Mouse (Mus musculus) heart, adult 2 months (tissue): ENCODE measurements around the gene Mpp2.

Experiments used
- CTCF ChIP-seq: fragments of 200-600 bp; IDR thresholded peaks from 2 replicates; pipeline ENCODE4 v1.8.1; 2022; ENCODE audit warnings: antibody characterized with exemption, mild to moderate bottlenecking, moderate library complexity
- EP300 ChIP-seq: fragments of 200-500 bp; IDR thresholded peaks from 2 replicates; pipeline ENCODE4 v1.6.1; 2011; ENCODE audit warnings: low read depth, low read length, control low read depth; ENCODE audit not compliant: insufficient read depth

GRCm38 (mm10) chr11:102025354-102025753, 63.0 kb downstream of the Mpp2 start:
- TF ChIP-seq EP300 (no peak), CTCF (no peak)
